Mouse (Mus musculus): ENCODE measurements around the gene Vangl2.

Gene Vangl2

GRCm38 (mm10) chr1:172029914-172030313 is 1.7 kb upstream of the Vangl2 start:
- in situ Hi-C loops (cut with MboI, MseI) = no loop called here

DNA sequence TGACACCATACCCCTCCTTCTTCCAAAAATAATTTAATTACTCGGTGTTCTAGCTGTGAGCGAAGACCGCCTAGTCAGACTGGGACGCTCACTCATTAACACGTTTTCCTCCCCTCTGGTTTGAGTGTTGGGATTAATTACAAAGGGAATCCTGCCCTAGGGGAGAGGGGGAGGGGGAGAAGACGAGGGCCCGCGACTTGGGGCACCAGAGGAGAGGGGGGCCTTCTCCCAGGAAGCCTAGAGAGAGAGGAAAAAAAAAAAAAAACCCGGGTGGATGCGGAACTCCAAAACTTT is 488 bp downstream of the Vangl2 start:
- in situ Hi-C loops (cut with MboI, MseI) = no loop called here

GRCm38 (mm10) chr1:172027010-172027808 is 1.0 kb downstream of the Vangl2 start:
- in situ Hi-C loops (cut with MboI, MseI) = no loop called here

DNA sequence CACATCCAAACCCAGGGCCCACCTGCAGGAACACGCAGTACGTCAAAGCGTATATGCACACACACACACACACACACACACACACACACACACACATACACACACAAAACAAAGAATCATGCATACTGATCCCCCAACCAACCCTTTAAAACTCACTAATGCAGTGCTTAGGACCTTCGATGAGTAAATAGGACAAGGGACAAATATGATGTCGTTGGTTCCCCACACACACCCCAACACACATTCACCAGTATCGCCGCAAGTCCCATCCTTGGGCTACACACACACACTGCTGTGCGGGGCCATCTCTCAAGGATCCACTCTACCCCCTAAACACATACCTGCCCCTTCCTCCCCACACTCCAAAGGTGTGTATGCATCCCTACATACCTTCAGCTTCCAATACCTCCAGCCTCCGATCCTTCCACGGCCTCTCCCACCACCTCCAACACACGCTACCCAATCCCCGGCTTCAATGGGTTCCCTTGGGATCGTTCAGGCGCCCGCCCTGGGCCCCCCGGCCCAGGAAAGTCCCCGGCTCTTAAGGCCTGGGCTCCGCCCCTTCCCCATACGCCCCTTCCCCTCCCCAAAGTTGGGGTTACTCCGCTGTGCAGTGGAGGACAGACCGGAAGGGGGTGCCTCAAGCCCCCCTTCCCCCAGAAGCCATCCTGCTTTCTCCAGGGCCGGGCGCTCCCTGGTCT is 1.9 kb downstream of the Vangl2 start:
- in situ Hi-C loops (cut with MboI, MseI) = no loop called here

DNA sequence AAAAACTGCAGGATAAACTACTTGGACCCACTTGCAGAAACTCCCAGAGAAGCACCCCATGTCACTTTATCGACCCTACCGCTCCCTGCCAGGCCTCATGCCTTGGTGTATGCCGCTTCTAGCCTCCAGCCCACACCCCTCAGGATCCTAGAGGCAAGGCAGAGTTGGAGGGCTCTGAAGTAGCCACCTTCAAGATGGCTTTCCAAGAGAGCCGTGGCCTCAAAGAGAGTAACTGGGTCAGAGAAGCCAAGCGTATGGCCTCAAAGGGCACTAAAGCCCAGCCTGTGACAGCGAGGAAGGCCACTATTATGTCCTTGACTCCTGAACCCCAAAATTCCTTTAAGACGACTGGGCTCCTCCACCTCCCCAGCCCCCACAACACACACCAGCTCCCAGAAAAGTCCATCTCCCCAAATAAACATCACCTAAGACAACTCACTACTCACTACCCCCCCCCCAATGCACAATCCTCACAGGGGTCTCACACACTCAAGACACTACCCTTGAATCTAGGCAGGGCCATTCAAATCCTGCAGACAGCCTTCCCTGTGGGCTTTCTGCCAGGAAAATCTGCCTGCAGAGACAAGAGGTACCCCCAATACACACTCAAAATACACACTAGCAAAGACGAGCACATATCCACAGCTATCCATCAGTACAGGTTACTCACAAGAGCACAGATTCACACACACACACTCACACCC is 2.9 kb downstream of the Vangl2 start:
- in situ Hi-C loops (cut with MboI, MseI) = no loop called here

GRCm38 (mm10) chr1:172024140-172024895 is 3.9 kb downstream of the Vangl2 start:
- in situ Hi-C loops (cut with MboI, MseI) = no loop called here

DNA sequence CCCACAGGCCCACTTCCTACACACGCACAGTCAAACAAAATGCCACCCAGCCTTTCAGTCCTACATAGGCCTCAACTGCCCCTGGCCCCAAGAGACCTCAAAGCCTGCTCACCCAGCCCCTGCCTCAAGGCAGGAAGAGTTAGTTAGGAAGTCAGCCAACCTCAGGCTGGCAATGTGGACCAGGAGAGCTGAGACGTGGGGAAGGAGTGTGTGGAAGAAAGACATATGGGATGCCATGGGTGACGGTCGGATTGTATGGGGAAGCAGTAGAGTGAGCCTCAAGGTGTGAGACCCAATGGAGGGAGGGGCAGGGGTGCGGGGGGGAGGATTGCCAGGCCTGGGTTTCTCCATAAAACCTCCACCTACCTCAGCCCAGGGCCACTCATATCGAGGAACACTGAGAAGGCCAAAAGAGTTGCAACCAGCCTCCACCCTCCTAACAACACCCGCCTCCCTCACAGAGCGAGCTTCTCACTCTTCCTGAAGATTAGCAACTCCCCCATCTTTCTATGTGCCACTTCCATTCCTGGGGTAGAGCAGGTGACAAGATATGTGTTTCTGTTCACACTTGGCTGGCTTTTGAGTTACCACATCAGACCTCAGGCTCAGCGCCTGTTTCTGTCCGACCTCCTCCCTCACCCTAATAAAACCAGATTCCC is 8.3 kb downstream of the Vangl2 start:
- in situ Hi-C loops (cut with MboI, MseI) = no loop called here

DNA sequence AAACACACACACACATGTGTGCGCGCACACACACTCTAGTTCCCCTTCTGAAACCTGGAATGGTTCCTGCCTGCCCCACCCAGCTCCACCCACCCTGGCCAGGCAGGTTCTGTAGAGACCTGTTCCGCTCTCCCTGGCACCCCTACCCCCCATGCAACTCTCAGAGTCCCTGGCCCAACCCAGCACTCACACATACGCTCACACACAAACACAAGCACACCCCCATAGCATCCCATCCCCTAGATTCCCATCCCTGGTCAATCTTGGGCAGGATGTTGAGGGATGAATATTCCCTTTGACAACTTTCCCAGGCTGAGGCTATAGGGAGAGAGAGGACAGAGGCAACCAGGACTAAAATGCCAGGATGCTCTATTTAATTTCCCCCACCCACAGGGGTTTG is 8.9 kb downstream of the Vangl2 start:
- in situ Hi-C loops (cut with MboI, MseI) = no loop called here

DNA sequence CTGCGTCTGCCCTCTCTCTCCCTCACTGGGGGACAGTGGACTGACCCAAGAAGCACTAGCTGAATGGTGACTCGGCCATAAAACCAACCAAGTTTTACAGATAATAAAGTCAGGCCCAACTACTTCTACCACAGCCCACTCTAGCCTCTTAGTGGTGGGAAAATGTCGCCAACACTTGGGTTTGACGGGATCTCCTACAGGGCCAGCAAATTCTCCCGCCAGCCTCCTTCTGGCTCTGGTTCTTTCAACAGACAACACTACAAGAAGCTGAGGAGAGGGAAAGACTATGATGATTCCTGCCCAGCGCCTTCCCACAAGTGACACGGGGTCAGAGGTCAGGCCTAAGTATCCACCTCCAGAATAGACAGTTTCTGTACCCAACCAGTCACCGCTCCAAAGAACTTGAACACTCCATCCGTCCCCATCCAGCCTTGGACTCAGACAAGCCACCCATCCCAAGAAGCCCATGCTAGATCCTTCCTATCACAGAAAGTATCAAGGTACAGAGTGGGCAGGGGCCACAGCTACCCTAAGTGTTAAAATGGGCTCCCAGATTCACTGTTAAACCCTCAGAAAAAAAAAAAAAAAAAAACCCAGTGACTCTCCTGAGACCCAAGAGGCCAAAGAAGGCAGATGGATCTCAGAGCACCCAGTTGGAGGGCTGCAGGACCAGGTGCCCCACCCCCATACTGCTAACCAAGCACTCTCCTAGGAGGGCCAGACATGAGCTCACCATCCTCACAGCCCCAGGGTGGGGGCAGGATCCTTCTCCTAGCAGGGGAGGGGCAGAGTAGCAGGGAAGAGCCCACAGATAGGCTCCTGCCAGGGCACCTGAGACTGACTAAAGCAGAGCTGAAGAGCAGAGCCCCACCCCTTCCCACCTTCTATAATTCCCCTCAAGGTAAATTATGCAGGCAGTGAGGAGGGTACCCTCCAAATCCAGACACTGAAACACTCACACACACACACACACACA is 9.6 kb downstream of the Vangl2 start:
- in situ Hi-C loops (cut with MboI, MseI) = no loop called here

GRCm38 (mm10) chr1:172017517-172018070 is 10.7 kb downstream of the Vangl2 start:
- in situ Hi-C loops (cut with MboI, MseI) = no loop called here

- in situ Hi-C loops (cut with MboI, MseI) = no loop called here
Measured at GRCm38 (mm10) chr1:172016660-172017516, 11.4 kb downstream of the Vangl2 start.

- in situ Hi-C loops (cut with MboI, MseI) = no loop called here
Measured at GRCm38 (mm10) chr1:172016031-172016430, 12.2 kb downstream of the Vangl2 start.

- in situ Hi-C loops (cut with MboI, MseI) = no loop called here
Measured at GRCm38 (mm10) chr1:172015312-172015939, 12.8 kb downstream of the Vangl2 start.

- in situ Hi-C loops (cut with MboI, MseI) = no loop called here
Measured at GRCm38 (mm10) chr1:172014771-172015170, 13.5 kb downstream of the Vangl2 start.

- in situ Hi-C loops (cut with MboI, MseI) = no loop called here
Measured at GRCm38 (mm10) chr1:172012030-172012429, 16.2 kb downstream of the Vangl2 start.

DNA sequence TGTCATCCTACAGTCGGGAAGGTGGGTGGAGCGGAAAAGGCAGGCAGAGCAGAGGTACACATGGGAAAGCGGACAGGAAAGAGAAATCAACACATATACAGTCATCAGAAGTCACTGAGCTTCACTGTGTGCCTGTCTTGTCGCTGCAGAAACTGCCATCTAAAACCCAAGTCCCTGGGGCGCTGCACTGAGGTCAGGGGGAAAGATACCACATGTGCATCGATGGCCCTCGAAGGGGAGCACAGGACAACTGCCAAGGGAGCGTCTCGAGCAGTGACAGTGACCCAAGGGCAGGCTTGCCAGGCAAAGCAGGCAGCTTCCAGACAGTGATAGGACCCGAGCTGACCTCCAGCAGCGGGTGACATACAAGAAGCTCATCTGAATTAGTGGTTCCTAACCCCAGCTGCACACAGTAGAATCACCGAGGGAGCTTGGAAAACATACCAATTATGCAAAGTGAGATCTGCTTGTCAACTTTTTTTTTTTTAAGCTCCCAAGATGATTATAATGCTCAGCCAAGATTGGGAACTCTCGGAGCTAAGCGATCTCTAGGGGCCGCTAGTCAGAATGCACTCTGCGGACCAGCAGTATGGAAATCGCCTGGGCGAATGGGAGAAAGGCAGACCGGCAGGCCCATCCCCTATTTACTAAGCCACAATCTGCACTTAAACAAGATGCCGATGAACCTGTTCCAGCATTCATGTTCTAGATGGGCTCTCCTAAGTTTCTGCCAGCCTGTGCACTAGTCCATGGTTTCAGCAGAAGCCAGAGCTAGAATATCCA is 18.0 kb downstream of the Vangl2 start:
- in situ Hi-C loops (cut with MboI, MseI) = no loop called here

- in situ Hi-C loops (cut with MboI, MseI) = loop anchor here (10.0 kb wide), 1 partner anchor 195 kb away; no protein-coding TSS in a partner anchor
Measured at GRCm38 (mm10) chr1:172009406-172009805, 18.8 kb downstream of the Vangl2 start.

DNA sequence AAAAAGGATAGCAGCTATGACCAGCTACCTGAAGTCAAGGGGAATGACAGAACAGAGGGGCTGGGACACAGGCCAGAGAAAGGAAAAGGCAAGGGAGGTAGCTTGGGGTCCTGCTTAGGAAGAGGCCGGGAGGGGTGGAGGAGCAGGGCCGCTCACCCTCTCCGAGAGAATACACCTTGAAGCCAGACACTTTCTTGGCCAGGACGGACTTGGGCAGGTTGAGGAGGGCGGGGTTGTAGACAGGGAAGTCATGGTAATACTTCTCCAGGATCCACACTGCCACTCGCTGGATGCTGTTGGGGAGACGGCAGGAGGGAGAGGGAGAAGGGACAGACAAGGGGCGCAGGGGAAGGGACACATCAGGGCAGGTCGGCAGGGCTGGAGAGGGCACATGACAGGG is 19.9 kb downstream of the Vangl2 start:
- in situ Hi-C loops (cut with MboI, MseI) = loop anchor here (10.0 kb wide), 1 partner anchor 194 kb away; no protein-coding TSS in a partner anchor
